Mouse (Mus musculus): Measurements from ENCODE around the gene Rgs21.

GRCm38 (mm10) chr1:144544497-144544961 lies 22.9 kb downstream of the Rgs21 start:
- no peak for TF ChIP-seq POLR2A (IDR thresholded peaks at IDR 0.05; ENCODE audit: low read depth, low read length)
- TF ChIP-seq CTCF (IDR thresholded peaks at IDR 0.05; ENCODE audit: extremely low read depth, insufficient read depth, insufficient read length, insufficient replicate concordance), result no peak

Measured in spleen, adult 2 months (tissue).